Mouse (Mus musculus): ENCODE measurements at regions not wholly inside any gene's neighbourhood (a gene's known extent, or its start where the extent isn't known, plus 50 kb on each side); places are given as distances from the start of the nearest gene placed in this dataset.
"Not testable (repeated sequence)": the region's sequence is repeated elsewhere in the genome, so short reads cannot be mapped to it uniquely, and the experiment has no call there.

DNA sequence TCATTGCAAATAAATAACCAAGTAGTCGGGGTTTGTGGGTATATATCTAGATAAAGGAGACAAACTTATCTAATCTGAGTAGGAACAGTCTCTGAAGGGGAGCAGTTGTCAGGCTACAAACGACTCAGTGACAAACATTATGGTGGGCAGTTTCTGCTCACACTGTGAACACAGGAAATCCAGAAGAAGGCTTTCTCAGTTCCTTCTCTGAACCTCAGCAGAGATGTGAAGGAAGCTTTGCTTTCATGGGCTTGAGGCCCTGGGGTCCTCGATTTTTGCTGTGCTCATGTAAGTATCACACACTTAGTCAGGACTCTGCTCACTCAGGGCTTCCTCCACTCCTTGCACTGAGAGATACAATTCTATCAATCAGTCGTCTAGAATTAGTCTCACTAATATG, 994.7 kb upstream of the Foxg1 start:
- no peak for DNase-seq (ENCODE audit: low spot score in 2 of 2)

DNA sequence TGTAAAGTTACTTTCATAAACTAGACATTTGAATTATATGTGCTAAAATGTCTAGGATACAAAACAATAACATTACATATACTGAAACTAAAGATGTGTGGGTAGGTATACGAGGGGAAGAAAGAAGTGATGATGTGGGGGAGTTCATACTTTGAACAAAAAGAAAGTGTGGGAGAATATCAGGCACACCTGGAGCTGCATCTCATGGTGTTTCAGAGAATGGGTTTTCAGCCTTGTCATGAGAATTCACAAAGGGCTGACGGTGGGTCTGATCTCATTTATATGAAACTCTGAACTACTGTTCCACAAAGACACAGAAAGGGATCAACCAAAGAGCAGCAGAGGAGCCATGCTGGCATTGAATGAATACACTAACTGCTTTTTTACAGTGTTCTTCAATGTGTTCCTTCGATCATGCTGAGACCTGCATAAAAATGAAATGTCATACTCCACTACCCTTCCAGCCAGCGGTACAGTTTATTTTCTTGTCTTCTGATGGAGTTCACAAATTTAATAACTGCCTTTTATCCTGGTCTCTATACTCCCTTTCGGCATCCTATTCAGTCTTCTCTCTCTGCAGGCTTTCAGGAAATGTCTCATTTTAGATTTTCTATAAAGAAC, 994.2 kb upstream of the Foxg1 start:
- DNase-seq (ENCODE audit: low spot score in 2 of 2): no peak

DNA sequence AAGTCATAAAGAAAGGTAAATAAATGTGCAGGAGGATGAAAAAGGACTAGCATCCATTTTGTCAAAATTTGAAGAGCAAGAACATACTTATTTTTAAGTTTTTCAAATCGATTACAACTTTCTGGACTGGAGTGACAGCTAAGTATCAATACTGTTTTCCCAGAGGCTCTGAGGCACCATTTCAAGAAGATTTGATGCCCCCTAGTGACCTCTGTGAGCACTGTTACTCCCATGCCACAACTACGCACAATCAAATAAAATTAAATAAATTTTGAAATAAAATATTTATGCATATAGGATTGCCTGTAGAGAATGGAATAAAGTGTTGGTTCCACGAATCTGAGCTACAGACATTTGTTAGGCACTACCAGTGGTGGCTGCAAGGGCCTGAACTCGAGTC, 991.5 kb upstream of the Foxg1 start:
- no peak for DNase-seq (ENCODE audit: low spot score in 2 of 2)

DNA sequence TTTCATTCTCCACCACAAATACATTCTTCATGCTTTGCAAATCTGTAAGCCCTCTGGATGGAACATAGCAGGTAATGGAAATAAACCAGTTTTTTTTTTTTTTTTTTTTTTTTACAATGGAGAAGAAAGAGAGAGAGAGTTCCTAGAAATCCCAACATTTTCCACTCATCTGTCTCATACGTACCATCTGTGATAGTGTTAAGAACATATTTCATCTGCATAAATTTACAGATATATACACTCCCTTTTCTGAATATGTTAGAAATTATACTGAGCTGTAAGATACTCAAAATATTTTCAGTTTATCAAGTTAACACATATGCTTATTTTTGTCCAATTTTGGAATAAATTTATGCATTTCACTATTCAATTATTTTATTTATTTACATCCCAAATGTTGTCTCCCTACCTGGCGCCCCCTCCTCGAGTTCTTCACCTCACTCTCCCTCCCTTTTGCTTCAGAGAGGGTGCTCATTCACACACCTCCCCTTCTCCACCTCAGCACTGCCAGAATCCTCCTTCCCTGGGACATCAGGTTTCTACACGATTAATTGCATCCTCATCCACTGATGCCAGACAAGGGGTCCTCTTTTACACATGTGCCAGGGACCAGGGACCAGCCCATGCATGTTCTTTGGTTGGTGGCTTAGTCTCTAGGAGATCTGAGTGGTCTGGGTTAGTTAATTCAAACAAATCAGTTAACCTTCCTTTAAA, 943.0 kb upstream of the Foxg1 start:
- no peak for DNase-seq (ENCODE audit: low spot score in 2 of 2)

DNA sequence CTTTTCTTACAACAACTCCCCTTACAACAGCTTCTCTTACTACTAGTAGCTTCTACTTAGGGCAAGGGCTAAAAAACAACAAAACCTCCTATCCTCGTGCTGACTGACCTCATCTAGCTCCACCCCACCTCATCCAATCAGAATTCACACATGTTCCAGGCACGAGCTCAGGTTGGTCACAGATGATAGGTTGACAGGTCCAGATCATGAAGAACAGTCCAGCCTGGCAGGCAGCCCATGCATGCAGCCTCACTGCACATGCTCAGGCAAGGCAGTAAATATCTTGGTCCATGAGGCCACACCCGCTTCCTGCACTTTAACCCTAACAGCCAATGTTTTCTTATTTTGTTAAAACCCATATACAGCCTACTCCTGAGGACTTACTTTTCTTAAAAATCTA, 933.7 kb upstream of the Foxg1 start:
- not testable (repeated sequence) for DNase-seq (ENCODE audit: low spot score in 2 of 2)

DNA sequence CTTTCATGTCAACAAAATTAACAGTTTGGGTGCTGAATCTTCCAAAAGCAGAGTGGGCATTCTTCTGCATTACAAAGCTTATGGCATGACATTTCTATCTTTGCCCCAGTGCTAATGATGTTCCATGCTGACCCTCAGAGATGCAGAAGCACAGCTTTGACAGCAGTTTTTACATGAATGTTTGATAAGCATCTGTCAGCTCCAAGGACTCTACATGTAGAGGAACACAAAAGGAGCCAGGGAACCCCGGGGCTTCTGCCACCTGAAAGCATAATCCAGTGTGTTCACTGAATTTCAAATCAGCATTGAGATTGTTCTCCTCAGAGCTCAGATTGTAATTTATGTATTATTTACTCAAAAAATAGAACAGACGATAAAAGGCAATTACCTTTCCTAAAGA, 920.1 kb upstream of the Foxg1 start:
- no peak for DNase-seq (ENCODE audit: low spot score in 2 of 2)

DNA sequence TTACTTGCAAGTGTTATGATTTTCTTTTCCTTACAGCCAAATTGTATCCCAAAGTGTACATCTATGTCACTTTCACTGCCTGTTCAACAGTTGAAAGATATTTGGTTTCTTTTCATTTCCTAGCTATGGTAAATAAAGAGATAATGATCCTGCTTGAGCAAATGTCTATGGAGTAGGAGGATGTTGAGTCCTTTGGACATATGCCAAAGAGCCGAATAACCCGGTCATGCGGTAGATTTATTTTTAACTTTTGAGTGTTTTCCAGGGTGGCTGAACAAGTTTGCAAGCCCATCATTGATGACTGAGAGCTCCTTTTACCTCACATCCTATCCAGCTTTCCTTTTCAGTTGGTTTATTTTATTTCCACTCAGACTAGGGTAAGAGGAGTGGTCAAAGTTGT, 881.7 kb upstream of the Foxg1 start:
- DNase-seq (ENCODE audit: low spot score in 2 of 2): no peak

DNA sequence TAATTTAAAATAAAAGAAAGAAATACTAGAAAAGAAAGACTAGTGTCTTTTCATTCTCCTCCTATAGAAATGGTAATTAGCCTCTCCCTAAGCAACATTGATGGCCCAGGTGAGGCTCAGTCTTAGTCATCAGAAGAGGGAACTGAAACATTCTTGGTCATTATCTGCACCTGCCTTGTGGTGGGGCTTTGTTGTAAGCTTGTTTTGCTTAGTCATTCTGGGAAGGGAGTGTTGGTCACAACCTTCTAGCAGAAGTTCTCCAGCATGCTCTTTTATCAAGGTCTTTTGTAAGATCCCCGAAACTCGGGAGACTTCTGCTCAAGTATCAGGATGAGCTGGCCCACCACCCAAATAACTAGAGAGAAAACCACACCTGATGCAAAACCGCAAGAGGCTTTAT, 870.9 kb upstream of the Foxg1 start:
- no peak for DNase-seq (ENCODE audit: low spot score in 2 of 2)

DNA sequence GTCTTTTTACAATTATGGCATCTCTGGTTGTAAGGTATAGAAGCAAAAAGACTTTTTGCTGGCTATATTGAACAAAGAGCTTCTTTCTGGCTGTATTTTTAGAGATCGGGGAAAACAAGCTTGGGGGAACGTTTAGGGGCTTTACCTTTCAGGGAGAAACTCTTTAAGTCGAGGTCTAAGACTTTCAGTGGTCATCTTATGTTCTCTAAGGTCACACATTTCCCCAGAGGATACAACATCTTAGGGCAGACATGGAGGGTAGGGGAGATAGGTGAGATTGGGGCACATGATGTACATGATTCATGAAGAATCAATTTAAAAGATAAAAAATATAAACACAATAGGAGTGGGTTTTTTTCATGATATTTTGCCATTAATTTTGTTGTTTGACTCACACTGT, 870.2 kb upstream of the Foxg1 start:
- DNase-seq (ENCODE audit: low spot score in 2 of 2): no peak

DNA sequence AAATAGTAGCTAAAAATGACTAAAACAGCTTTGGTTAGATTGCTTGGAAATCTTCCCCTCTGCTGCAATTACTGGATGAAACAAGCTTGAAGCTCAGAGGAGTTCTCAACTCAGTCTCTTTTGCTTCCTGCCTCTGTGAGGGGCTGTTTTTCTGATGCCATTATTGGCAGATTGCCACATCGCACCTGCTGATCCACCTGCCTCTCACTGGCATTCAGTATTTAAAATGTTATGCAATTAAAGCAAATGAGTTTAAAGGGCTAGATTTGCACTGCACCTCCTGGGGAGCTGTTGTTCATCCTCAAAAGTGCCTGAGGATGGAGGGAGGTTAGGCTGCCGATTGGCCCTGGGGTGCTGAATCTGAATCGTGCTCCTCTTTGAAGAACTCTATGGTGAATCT, 860.5 kb upstream of the Foxg1 start:
- DNase-seq (ENCODE audit: low spot score in 2 of 2): peak in 1 of 2 experiments; percentile 14

DNA sequence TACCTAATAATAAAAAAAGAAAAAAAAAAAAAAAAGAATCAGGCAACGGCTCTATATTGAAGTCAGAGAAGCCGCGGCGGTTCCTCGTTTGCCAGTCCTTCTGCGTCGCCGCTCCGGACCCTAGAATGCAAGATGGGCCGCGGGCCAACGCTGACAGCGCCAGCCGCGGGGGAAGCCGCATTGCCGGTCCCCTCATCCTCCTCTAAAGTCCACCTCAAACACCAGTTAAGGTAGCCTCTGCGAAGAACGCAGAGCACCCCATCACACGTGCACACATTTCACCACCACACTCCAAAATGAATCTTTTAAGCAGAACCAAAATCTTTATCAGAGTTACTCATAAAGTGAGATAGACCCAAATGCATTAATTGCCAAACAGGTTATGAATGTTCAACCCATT, 822.8 kb upstream of the Foxg1 start:
- DNase-seq (ENCODE audit: low spot score in 2 of 2): not testable (repeated sequence)

DNA sequence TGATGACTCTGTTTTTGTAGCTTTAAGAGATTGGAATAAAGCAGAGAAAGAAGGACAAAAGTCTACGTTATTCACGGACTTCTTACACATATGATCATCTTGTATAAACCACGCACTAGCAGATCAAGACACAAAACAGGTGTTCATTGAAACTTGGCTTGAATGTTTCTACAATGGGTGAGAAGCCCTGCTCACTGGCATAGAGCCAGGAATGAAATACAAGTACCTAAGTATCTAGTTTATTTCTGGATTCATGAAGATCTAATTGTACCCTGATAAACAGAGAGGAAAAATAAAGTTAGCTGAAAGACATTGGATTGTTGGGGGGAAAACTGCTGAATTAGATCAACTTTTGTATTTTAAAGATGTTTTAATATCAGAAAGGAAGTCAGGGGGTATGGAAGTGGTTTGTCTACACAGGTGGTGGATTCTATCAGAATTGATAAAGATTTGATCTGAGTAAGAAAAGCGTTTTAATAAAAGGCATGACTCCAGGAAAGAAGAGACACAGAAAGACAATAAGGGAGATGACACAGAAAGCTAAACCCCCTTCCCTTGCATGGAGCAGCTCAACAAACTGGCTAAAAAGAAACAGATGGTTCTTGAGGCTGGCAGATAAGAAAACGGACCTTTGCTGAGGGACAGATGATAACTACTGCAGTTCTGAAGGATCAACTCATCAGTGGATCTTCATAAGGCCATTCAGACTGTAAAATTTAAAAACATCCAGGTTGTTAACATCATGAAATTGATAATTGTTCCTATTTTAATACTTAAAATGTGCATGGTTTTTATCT, 777.9 kb upstream of the Foxg1 start:
- no peak for DNase-seq (ENCODE audit: low spot score in 2 of 2)

DNA sequence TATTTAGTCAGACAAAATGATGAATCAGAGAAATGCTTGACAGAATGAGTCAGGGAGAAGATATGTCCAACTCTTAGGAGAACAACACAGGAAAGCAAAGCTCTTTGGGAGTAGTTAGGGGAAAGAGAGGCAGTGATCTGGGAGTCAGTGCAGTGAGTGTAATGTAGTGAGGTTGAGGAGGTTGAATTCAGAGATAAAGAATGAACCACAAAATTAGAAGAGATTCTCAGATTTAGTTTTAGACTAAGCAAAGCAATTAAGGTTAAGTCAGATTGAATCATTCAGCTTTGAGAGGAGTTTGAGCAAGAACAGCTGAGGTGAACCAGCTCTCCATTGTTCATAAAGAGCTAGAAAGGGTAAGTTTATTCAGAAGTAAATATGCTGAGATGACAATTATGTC, 777.0 kb upstream of the Foxg1 start:
- no peak for DNase-seq (ENCODE audit: low spot score in 2 of 2)

DNA sequence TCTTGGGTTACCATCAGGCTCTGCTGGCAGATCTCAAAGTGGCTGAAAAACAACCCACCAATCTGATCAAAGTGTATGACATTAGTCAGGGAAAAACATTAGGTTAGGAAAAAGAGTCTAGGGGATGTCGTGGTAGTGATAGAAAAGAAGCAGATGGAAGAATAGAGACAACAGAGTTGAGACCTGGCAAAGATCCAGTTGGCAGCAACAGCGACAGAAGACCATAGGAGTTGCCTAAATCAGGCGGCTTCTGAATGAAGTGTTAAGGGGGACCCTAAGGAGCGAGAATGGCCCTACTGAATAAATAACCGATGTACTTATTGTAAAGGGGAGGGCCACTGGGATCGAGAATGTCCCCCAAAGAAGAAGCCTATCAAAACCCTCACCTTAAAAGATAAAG, 773.1 kb upstream of the Foxg1 start:
- DNase-seq (ENCODE audit: low spot score in 2 of 2): peak in 1 of 2 experiments; percentile 16

DNA sequence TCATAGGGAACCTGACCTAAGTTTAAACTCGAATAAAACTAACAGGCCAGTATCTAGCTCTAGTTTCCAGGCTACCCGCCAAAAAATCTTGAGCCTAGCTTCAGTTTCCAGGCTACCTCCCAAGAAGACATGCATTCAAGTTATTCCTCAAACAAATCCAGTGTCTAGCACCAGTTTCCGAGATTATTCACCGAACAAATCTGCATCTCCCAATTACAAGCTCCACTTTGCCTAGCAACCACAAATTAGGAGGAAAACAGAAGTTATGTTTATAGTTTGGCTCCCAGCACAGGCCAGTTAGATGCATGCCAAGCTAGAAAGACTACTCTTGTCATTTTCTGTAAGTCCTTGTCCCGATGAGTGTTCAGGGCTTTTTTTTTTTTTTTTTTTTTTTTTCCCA, 770.4 kb upstream of the Foxg1 start:
- DNase-seq (ENCODE audit: low spot score in 2 of 2): no peak

DNA sequence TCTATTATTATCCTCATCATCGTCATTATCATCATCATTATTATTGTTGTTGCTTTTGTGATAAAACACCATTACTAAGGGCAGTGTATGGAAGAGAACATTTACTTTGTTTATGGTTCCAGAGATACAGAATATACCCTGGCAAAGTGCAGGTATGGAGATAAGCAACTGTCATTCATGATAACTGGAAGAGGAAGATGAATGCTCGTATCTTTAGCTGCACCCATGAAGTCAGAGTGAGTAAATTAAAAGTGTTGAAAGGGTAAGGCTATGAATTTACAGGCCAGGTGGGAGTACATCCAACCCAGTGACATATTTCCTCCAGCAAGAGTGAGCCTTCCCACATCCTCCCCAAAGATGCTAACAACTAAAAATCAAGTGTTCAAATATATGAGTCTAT, 766.1 kb upstream of the Foxg1 start:
- no peak for DNase-seq (ENCODE audit: low spot score in 2 of 2)

DNA sequence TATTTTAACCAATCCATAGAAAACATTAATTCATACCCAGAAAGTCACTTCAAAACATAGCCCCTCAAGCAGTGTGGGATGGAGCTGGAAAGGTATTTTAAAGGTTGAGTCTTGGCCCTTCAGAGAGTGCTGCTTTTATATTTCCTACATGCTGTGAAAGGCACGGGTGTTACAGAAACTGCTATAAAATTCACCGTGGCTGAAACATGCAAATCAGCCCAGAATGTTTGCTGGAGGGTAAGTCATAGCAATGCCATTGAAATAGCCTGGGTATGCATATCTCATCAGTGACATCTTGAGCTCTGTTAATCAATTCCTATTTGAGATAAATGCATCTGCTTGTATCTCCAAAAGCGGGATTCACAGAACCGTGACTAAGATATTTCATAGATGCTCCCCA, 748.9 kb upstream of the Foxg1 start:
- DNase-seq (ENCODE audit: low spot score in 2 of 2): no peak

DNA sequence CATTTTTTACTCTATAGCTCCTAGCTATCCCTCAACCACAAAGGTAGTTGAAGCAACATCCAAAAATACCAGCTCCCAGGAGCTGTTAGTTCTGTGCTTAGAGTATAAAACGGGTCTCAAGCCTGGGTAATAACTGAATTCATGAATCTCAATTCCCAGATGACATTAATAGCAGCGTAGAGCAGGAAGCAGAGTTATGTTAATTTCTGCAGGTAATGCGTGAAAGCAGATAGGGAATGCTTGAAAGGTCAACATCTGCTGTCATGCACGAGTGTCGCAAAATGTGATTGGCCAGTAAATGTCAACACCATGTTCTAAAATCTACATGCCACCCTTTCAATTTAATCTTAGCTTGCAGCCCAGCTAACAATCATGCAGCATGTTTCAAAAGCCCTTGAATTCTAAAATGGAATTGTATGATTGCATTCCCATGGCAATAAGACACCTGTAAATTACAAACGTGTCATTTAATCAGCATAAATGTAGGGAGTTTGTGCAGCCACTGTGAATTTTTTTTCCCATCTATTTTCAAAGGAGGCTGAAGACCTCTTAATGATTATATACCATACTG, 747.7 kb upstream of the Foxg1 start:
- no peak for DNase-seq (ENCODE audit: low spot score in 2 of 2)

DNA sequence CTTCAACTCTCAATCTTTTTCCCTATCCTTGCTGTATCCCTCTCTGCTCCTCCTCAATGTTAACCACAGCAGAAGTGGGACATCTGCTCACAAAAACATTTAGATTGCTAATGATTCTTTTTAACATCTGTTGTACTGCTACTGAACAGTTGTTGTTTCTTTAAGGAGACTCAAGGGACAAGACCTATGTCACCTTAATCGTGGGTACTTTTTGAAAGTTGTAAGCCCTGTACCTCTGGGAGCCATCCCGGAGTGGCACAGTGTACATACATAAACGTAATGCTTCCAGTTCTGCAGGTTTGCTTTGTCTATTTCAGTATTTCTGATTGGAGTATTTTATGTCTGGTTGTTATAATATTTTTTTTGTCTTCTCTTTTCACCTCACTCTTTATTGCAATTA, 740.5 kb upstream of the Foxg1 start:
- DNase-seq (ENCODE audit: low spot score in 2 of 2): no peak

DNA sequence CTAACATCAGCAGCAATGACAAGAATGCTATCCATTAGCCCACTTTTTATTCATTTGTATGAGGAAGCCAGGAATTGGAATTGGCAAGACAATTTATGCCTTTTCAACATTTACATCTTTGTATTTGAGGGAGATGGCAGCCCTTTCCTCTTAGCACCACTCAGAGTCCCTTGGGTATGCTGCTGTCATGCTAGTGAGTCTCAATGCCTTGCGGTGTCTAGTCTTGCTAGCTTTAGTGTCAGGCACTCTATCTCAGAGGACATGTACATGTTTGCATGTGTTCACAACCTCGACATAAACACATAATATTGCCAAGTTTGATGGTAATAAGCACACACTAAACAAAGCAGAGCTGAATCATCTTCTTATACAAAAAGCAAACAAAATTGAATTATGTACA, 737.3 kb upstream of the Foxg1 start:
- DNase-seq (ENCODE audit: low spot score in 2 of 2): no peak

DNA sequence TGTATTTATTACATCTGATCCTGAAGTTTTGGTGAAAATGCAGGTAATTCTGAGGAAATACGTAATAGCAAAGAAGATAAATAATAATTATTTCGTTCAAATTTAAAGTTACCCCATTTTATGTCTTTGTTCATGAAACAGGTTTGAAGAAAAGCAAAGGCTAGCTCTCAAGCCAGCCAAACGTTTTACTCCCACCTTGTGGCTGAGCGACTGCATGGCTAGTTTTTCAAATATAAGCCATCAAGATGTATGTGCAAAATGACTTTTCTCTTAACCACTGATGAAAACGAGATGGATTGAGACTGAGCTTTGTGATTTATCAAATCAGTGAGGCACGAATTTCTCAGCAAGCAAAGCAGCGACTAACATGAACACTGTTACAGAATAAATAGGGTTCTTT, 736.5 kb upstream of the Foxg1 start:
- DNase-seq (ENCODE audit: low spot score in 2 of 2): no peak

DNA sequence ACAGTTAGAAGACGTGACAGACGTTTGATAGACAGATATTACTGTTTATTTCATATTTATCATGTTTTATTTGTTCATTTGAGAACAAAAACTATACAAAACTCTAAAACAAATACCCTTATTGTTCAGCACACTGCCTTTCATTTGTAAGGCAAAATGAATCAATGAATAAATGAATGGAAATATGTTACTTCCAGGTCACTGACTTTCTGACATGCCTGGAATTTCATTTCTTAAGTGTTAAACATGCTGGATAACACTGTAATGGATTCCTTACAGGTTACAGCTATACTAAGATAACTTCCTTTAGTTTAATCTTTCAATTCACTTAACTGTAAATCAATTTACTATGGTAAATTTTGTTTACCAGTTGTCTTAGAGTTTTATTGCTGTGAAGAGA, 707.3 kb upstream of the Foxg1 start:
- no peak for DNase-seq (ENCODE audit: low spot score in 2 of 2)

DNA sequence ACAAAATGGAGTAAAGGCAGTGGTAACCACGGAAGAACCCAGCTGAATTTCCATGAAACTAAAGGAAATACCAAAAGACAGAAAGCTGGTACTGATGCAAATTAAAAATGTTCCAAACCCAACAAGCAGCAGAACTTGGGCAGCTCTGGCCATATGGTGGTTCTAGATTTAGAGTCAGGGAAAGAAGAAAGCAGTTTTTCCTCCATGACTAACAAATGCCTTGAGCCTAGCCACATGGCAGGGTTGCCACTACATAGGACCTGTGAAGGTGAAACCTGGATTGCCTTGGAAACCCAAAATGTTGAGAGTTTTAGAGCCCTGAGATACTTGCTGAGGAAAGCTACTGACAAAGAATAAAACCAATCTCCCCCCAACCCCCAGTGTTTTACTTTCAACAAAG, 701.5 kb upstream of the Foxg1 start:
- DNase-seq (ENCODE audit: low spot score in 2 of 2): no peak
